Mouse (Mus musculus) ES-E14 (cell line): ENCODE data around the gene Sfxn2. TPM values are rescaled to one million over a fixed set of nuclear protein-coding genes. Genes with fewer than 3 reads are reported as not detected.

Source experiments
- DNase-seq: peaks from one replicate; pipeline ENCODE4 v3.0.0-alpha.2; 2013; ENCODE audit warnings: low read depth, low spot score
- H3K27ac ChIP-seq: 2 replicates; pipeline ENCODE4 v1.5.1; 2012; ENCODE audit warnings: low read depth, mild to moderate bottlenecking, low read length, moderate library complexity, mixed read lengths; ENCODE audit not compliant: poor library complexity, insufficient read depth, severe bottlenecking
- H3K36me3 ChIP-seq: 2 replicates; pipeline ENCODE4 v1.6.1; 2012; ENCODE audit warnings: mild to moderate bottlenecking, low read length, moderate library complexity, mixed read lengths; ENCODE audit not compliant: control insufficient read depth, poor library complexity, insufficient read depth, severe bottlenecking
- H3K4me1 ChIP-seq, 2 experiments: fragments of 150-350 bp in 1 of 2; sonication (generic) in 1 of 2; 2 replicates each; pipeline ENCODE4 v1.6.1; 2012; ENCODE audit warnings: low read length in 2 of 2, mild to moderate bottlenecking in 1 of 2, mixed read lengths in 1 of 2; ENCODE audit not compliant: control insufficient read depth in 2 of 2, insufficient read depth in 2 of 2, poor library complexity in 1 of 2
- H3K4me3 ChIP-seq, 2 experiments: fragments of 150-350 bp in 1 of 2; sonication (generic) in 1 of 2; 2 replicates each; pipeline ENCODE4 v1.5.1; 2012; ENCODE audit warnings: low read length in 2 of 2, low read depth in 1 of 2, mild to moderate bottlenecking in 1 of 2, mixed read lengths in 1 of 2; ENCODE audit not compliant: insufficient read depth in 1 of 2, poor library complexity in 1 of 2, severe bottlenecking in 1 of 2
- H3K9ac ChIP-seq: 2 replicates; pipeline ENCODE4 v1.6.1; 2012; ENCODE audit warnings: low read depth, mild to moderate bottlenecking, low read length, mixed read lengths; ENCODE audit not compliant: poor library complexity, insufficient read depth, severe bottlenecking
- H3K9me3 ChIP-seq: fragments of 150-350 bp; sonication (generic); 2 replicates; pipeline ENCODE4 v1.6.1; 2012; ENCODE audit warnings: low read depth, mild to moderate bottlenecking, low read length; ENCODE audit not compliant: control insufficient read depth, insufficient read depth
- CHD2 ChIP-seq: IDR thresholded peaks from 2 replicates; pipeline ENCODE4 v1.6.1; 2014; ENCODE audit warnings: mild to moderate bottlenecking, low read depth, low read length, inconsistent platforms
- HCFC1 ChIP-seq: IDR thresholded peaks from 2 replicates; pipeline ENCODE4 v1.6.1; 2012; ENCODE audit warnings: low read length, inconsistent platforms, borderline replicate concordance; ENCODE audit not compliant: insufficient read depth
- MAFK ChIP-seq: IDR thresholded peaks from 2 replicates; pipeline ENCODE4 v1.6.1; 2014; ENCODE audit warnings: mild to moderate bottlenecking, low read depth, low read length, inconsistent platforms; ENCODE audit not compliant: insufficient read depth
- ZC3H11A ChIP-seq: IDR thresholded peaks from 2 replicates; pipeline ENCODE4 v1.6.1; 2012; ENCODE audit warnings: low read depth, mild to moderate bottlenecking, inconsistent platforms, low read length, borderline replicate concordance
- ZNF384 ChIP-seq: IDR thresholded peaks from 2 replicates; pipeline ENCODE4 v1.6.1; 2012; ENCODE audit warnings: low read depth, low read length, inconsistent platforms
- in situ Hi-C, 2 experiments: fragments of 600-800 bp; cut with MboI; formaldehyde crosslinking; loops; one replicate each; pipeline ENCODE4 v1.15.1; 2025; ENCODE audit warnings: low sequenced_read_pairs in 2 of 2, inconsistent platforms in 1 of 2; ENCODE audit not compliant: unreplicated experiment in 2 of 2
- total RNA-seq: library from RNA; depleted of rRNA; stranded (reverse); fragments of 300-350 nt; gene quantifications from 2 replicates; pipeline ENCODE4 v1.2.3, GENCODE M21; 2012

The Sfxn2 gene
- total RNA-seq, 1 experiment: 11.4 TPM

GRCm38 (mm10) chr19:46529601-46530448, 43.3 kb upstream of the Sfxn2 start:
- Histone ChIP-seq H3K27ac (no peak overlapping the region; the same call in 1 of the 2 replicates), H3K4me3 (no peak overlapping the region), H3K4me1 (peaks cover 12 to 47% of the 10 kb centered on the region in 2 experiments), H3K9ac (no peak overlapping the region; the same call in 1 of the 2 replicates), H3K36me3 (no peaks in the 10 kb centered on the region), H3K9me3 (no peaks in the 10 kb centered on the region)
- peak; percentile 66 for DNase-seq
- in situ Hi-C loops: no loop called here
- no peak for TF ChIP-seq ZC3H11A
- TF ChIP-seq ZNF384: no peak
- TF ChIP-seq MAFK: no peak
- no peak for TF ChIP-seq HCFC1
- no peak for TF ChIP-seq CHD2

- Histone ChIP-seq H3K4me3 (no peak overlapping the region), H3K9ac (peak overlapping the region; percentile 18; the same call in 1 of the 2 replicates), H3K27ac (no peak overlapping the region), H3K4me1 (peaks cover 11 to 42% of the 10 kb centered on the region in 2 experiments), H3K36me3 (no peaks in the 10 kb centered on the region), H3K9me3 (no peaks in the 10 kb centered on the region)
- no peak for TF ChIP-seq CHD2
- TF ChIP-seq ZNF384: no peak
- no peak for TF ChIP-seq HCFC1
- no peak for TF ChIP-seq MAFK
- TF ChIP-seq ZC3H11A: no peak
- in situ Hi-C loops: no loop called here
- no peak for DNase-seq
Measured at GRCm38 (mm10) chr19:46530449-46530990, 42.6 kb upstream of the Sfxn2 start.

GRCm38 (mm10) chr19:46531071-46532030, 41.8 kb upstream of the Sfxn2 start:
- Histone ChIP-seq H3K9ac (peak overlapping the region; percentile 18; the same call in 1 of the 2 replicates), H3K4me1 (peaks cover 11 to 35% of the 10 kb centered on the region in 2 experiments), H3K4me3 (no peak overlapping the region), H3K27ac (no peak overlapping the region), H3K9me3 (no peaks in the 10 kb centered on the region), H3K36me3 (no peaks in the 10 kb centered on the region)
- in situ Hi-C loops: no loop called here
- TF ChIP-seq ZNF384: peak; percentile 46; the same call in 1 of the 2 replicates
- no peak for TF ChIP-seq CHD2
- no peak for TF ChIP-seq ZC3H11A
- no peak for DNase-seq

GRCm38 (mm10) chr19:46532031-46532688, 41.0 kb upstream of the Sfxn2 start:
- H3K27ac ChIP-seq: no peak overlapping the region
- H3K36me3 ChIP-seq: no peaks in the 10 kb centered on the region
- H3K4me3 ChIP-seq: no peak overlapping the region

More at GRCm38 (mm10) chr19:46532031-46532688, 41.0 kb upstream of the Sfxn2 start:
- no peak overlapping the region for H3K9ac ChIP-seq
- TF ChIP-seq CHD2 (no peak), HCFC1 (no peak), ZNF384 (no peak), MAFK (no peak), ZC3H11A (no peak)
- peaks cover 11 to 32% of the 10 kb centered on the region in 2 experiments for H3K4me1 ChIP-seq
- DNase-seq: no peak
- H3K9me3 ChIP-seq: no peaks in the 10 kb centered on the region
- in situ Hi-C loops: no loop called here
